Mouse (Mus musculus): ENCODE results near the gene Prdx5.

DNA sequence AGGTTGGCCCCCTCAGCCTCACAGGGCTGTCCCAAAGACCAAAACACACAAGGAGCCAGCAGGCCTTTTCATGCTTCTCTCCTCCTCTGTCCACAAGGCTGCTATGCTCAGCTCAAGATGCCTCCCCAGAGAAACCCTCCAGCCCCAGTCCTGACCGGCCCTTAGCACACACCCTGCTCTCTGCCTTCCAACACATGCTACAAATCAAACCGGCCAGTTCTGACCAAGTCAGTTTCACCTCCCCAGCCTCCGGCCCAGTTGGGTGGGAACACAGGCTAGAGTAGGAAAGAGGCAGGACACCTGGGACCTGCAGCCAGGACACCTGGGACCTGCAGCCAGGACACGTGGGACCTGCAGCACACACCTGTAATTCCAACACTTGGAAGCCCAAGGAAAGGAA, 6.6 kb upstream of the Prdx5 start:
- TF ChIP-seq CTCF (IDR thresholded peaks at IDR 0.05; ENCODE audit: borderline replicate concordance, extremely low read depth, insufficient read depth, insufficient read length) (no peak), POLR2A (IDR thresholded peaks at IDR 0.05; ENCODE audit: borderline replicate concordance, extremely low read depth, insufficient read depth, insufficient read length, poor library complexity, severe bottlenecking) (no peak)
